Mouse (Mus musculus) small intestine, adult 2 months (tissue): ENCODE data around the gene Mcfd2.

Experiments
- CTCF ChIP-seq: fragments of 200-500 bp; IDR thresholded peaks from 2 replicates; pipeline ENCODE4 v1.5.1; 2012; ENCODE audit warnings: low read depth, mild to moderate bottlenecking, control low read depth, inconsistent platforms, low read length, moderate library complexity, mixed read lengths; ENCODE audit not compliant: insufficient replicate concordance, insufficient read length; ENCODE audit errors: extremely low read depth
- POLR2A ChIP-seq: fragments of 200-500 bp; IDR thresholded peaks from 2 replicates; pipeline ENCODE4 v1.6.1; 2012; ENCODE audit warnings: low read depth, mild to moderate bottlenecking, control low read depth, inconsistent platforms, low read length, moderate library complexity

DNA sequence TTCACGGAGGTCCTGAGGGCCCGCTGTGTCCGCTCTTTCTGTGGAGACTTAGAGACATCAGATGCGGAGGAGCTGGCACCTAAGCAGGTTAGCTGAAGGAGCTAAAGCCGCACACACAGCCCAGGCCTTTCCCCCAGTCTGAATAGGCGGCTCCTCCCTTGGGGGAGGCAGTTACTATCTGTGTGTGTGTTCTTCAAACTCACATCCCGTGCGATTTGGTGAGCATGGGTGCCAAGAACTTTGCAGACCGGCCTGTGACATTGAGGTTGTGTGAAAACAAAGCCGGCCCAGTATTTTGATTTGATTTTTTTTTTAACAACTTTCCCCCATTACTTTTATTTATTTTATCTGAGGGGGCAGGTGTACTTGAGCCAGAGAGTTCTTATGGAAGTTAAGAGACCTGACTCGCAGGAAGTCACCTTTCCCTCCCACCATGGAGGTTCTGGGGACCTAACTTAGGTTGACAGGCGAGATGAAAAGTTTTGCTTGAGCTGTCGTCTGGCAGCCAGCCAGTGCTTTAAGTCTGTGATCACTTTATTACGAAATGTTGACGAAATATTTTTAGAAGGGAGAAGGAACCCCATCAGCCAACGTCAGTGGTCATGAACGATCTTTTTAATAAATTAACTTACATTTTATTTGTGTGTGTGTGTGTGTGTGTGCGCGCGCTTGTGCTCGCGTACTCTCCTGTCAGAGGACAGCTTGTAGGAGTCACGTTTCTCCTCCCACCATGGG lies 20.2 kb upstream of the Mcfd2 start:
- TF ChIP-seq POLR2A (no peak), CTCF (no peak)
